Mouse (Mus musculus) heart, embryonic 13.5 days (tissue): ENCODE measurements around the gene Vmn2r52. TPM values are rescaled to one million over a fixed set of nuclear protein-coding genes. Genes with fewer than 3 reads are reported as not detected.
"Not testable (repeated sequence)": the region's sequence is repeated elsewhere in the genome, so short reads cannot be mapped to it uniquely, and the experiment has no call there.

Source experiments
- ATAC-seq: fragments of 200-750 bp; cut with Nextera tagmentation; 2 replicates; pipeline ENCODE4 v1.8.0; 2017; ENCODE audit warnings: moderate TSS enrichment; ENCODE audit not compliant: insufficient number of reproducible peaks, low FRiP score, low TSS enrichment; ENCODE audit errors: extremely low read depth
- H3K27ac ChIP-seq: fragments of 300-500 bp; sonication (generic); replicated peaks from 2 replicates; pipeline ENCODE4 v1.5.1; 2015; ENCODE audit warnings: moderate library complexity, mild to moderate bottlenecking, inconsistent platforms
- H3K27me3 ChIP-seq: fragments of 300-500 bp; sonication (generic); replicated peaks from 2 replicates; pipeline ENCODE4 v1.6.1; 2015; ENCODE audit warnings: mild to moderate bottlenecking, inconsistent platforms
- H3K36me3 ChIP-seq: fragments of 300-500 bp; sonication (generic); 2 replicates; pipeline ENCODE4 v1.6.1; 2015; ENCODE audit warnings: mild to moderate bottlenecking, inconsistent platforms
- H3K4me1 ChIP-seq: fragments of 300-500 bp; sonication (generic); 2 replicates; pipeline ENCODE4 v1.6.1; 2015; ENCODE audit warnings: inconsistent platforms
- H3K4me2 ChIP-seq: fragments of 300-500 bp; sonication (generic); 2 replicates; pipeline ENCODE4 v1.6.1; 2015; ENCODE audit warnings: inconsistent platforms, mild to moderate bottlenecking, moderate library complexity
- H3K4me3 ChIP-seq: fragments of 300-500 bp; sonication (generic); 2 replicates; pipeline ENCODE4 v1.5.1; 2015; ENCODE audit warnings: moderate library complexity, mild to moderate bottlenecking, inconsistent platforms
- H3K9ac ChIP-seq: fragments of 300-500 bp; sonication (generic); 2 replicates; pipeline ENCODE4 v1.6.1; 2015; ENCODE audit warnings: inconsistent platforms, mild to moderate bottlenecking, moderate library complexity
- H3K9me3 ChIP-seq: fragments of 300-500 bp; sonication (generic); 2 replicates; pipeline ENCODE4 v1.6.1; 2016; ENCODE audit warnings: inconsistent platforms
- WGBS: fragments of 180-500 bp; shearing (Covaris S2); methylation state at CpG from one replicate; pipeline ENCODE4 v1.1.7; 2015; ENCODE audit warnings: mixed read lengths; 5-methylcytosine and 5-hydroxymethylcytosine counted together
- polyA plus RNA-seq: library from polyadenylated mRNA; unstranded; fragments of >200 nt; fragmentation: Nextera tagmentation; extraction: Ambion mirVana; gene quantifications from 2 replicates; pipeline ENCODE4 v1.2.1, GENCODE M21; 2015

Gene Vmn2r52
- not detected in 2 replicates for polyA plus RNA-seq

GRCm38 (mm10) chr7:10176473-10176872 is at the start of gene Vmn2r52:
Gene Vmn2r52 (minus strand): TSS chr7:10176573.
- ATAC-seq, result no peak
- H3K4me2 ChIP-seq, result no peak within 1 kb of the TSS
- H3K36me3 ChIP-seq, result no peaks in the 10 kb centered on the region
- H3K9me3 ChIP-seq, result peaks cover 20% of the 10 kb centered on the region; the same call in 1 of the 2 replicates
- H3K27me3 ChIP-seq, result no peaks in the 10 kb centered on the region
- H3K9ac ChIP-seq, result no peak within 1 kb of the TSS
- 66% methylated on average over 1 of the region's 1 CpGs for WGBS
- no peaks in the 10 kb centered on the region for H3K4me1 ChIP-seq
- no peak within 1 kb of the TSS for H3K4me3 ChIP-seq
- no peak within 1 kb of the TSS for H3K27ac ChIP-seq

GRCm38 (mm10) chr7:10105641-10106040 is 70.7 kb downstream of the Vmn2r52 start, which contains the start of gene Vmn2r51:
Gene Vmn2r51 (minus strand): TSS chr7:10105741.
- H3K9me3 ChIP-seq, result peaks cover 24% of the 10 kb centered on the region
- ATAC-seq, H3K27me3 ChIP-seq, H3K4me1 ChIP-seq, H3K36me3 ChIP-seq, H3K9ac ChIP-seq, H3K4me3 ChIP-seq, H3K27ac ChIP-seq, H3K4me2 ChIP-seq: not testable (repeated sequence)
- WGBS, result 31% methylated on average over 1 of the region's 1 CpGs

Other genes with a start within 250 kb of the Vmn2r52 start
- not detected in 2 replicates for gene Vmn2r48, start 223.0 kb downstream of the Vmn2r52 start, polyA plus RNA-seq
- gene Vmn2r49, start 184.3 kb downstream of the Vmn2r52 start, polyA plus RNA-seq, result not detected in 2 replicates
- not detected in 2 replicates for gene Vmn2r50, start 123.3 kb downstream of the Vmn2r52 start, polyA plus RNA-seq
- not detected in 2 replicates for gene Vmn2r51, start 70.8 kb downstream of the Vmn2r52 start, polyA plus RNA-seq
- not detected in 2 replicates for gene Vmn1r66, start 101.4 kb upstream of the Vmn2r52 start, polyA plus RNA-seq